Mouse (Mus musculus) thymus, postnatal 36 days (tissue): ENCODE measurements around the gene Fam90a1b.
"Not testable (repeated sequence)": the region's sequence is repeated elsewhere in the genome, so short reads cannot be mapped to it uniquely, and the experiment has no call there.

Experiments
- DNase-seq, 2 experiments: peaks; one replicate each; pipeline ENCODE4 v3.0.0; 2022; ENCODE audit warnings: mixed read lengths in 2 of 2

The Fam90a1b gene

DNA sequence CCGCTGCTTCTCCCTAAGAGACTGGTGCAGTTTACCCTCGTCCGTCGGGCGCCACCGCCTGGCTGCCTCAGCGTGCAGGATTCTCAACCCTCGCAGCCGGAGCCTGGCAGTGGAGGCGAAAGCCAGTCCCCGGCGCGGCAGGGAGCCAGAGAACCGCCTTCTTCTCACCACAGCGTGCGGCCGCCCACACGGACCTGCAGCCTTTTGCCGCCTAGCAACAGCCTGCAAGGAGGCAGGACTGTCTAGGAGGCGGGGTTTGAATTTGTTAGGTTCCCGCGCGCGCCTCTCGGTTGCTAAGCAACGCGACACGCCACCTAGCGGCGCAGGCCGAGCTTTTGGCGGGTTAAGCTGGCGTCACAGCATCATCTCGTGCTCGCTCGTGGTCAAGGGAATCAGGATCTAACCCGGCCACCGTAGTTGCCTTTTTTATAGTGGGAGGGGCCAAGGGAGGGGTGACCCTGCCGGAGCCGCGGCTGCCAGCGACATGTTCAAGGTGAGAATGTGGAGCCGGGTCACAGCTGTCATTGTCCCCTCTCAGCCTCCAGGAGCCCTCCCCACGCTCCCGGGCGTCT is at the start of gene Fam90a1b, which contains the start of gene Apoo:
Gene Fam90a1b, minus strand, starts transcription at position 108 of the 572 bp plus-strand sequence.
Gene Apoo, plus strand, starts transcription at position 448 of the 572 bp plus-strand sequence.
- DNase-seq: peak; percentile 94 to 95

DNA sequence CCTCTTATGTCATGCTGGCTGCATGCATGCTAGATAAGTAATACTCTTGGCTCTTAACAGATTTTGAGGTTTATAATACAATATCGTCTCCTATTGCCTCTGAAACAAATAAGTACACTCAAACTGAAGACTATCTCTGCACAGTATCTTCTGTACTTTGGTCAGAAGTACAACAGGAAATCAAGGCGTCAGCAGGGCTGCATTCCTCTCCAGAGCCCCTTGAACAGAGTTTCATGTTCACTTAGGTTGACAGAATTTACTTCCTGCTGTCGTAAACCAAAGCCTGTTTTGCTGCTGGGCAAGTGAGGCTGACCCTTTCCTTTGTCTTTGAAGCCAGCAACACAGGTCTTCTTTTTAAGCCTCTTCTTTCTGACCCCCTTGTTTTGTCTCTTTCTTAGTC is 42.4 kb upstream of the Fam90a1b start:
- DNase-seq: no peak

DNA sequence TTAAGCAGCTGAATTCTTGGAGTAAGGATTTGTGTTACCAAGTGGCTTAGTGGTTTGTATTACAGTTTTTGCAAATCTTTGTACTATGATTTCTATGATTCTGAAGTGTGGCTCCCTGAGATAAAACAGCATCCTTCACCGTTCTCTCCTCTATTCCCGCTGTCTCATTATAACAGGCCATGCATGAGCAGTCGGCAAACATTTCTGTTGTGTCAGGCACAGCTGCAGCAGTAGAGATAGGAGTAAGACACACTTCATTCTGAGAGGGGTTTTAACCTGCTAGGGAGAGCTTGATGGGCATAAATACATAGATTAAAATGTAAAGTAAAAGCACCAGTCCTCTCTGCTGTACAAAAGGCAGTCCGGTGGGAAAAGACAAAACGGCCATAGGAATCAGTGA is 12.2 kb upstream of the Fam90a1b start:
- DNase-seq: no peak

DNA sequence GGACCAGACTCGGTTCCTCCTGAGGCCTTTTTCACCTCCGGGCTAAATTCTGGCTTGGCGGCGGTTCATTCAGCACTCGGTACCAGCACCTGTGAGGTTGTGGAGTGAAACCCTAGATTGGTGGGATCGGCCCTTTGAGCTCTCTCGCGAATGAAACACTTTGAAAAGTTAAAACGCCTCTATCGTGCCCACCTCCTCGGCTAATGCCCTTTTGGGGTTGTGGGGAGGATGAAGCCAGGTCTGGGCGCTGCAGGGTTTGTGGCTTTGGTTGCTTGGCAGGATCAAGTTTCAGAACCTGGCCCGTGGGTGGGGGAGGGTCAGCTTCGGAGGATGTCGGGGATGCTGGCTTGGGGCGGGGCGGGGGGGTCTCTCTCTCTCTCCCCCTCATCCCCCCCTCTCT is 671 bp upstream of the Fam90a1b start:
- DNase-seq: peak; percentile 28 to 45

DNA sequence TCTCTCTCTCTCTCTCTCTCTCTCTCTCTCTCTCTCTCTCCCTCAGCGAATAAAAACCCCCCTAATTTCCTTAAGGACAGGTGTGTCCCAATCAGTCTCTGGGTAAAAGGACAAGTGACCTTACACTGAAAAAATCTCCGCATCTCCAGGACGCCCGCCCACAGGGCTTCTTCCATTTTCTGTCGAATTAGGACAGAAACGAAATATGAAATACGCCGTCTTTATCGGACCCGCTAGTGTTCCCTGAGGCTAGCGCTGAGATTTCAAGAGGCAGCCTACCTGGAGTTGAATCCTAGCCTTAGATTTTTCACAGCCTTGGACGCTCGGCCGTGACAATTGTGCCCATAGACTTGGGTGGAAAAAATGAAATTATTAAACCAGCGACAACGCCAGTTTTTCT is 548 bp downstream of the Fam90a1b start:
- DNase-seq: peak; percentile 4 to 6

DNA sequence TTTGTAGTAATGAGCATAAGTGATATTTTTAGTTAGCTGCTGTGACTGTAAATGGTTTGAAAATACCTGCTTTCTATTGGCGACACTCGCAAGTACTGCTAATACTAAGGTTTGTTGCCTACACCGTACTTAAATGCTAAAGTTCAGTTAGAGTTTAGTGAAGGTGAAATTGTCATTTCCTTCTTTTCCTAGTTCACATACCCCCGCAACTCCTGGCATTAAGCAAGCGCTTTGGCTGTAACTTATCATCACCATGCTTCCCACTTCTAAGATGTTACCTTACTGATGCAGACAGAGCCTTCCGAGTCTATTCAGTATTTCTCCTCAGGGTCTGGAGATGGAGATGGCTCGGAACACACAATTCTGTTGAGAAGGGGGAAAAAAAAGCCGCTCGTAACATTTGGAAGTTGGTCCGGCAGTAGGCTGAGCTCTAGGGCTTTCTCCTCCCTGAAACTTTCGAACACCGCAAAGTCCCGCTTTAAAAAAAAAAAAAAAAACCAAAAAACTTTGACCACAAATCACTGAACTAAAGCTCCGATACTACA is 1.1 kb downstream of the Fam90a1b start:
- DNase-seq: no peak

DNA sequence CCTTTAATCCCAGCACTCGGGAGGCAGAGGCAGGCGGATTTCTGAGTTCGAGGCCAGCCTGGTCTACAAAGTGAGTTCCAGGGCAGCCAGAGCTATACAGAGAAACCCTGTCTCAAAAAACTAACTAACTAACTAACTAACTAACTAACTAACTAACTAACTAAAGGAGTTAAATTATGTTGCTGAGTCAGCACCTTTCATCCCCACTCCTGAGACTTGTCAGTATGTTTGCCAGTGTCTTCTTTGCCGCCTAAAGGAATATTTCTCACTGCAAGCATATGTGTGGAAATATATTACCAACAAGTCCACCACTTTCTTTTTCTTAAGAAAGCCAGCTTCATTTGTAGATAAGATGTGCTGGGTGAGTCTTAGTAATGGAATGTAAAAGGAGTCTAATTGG is 22.9 kb downstream of the Fam90a1b start:
- DNase-seq: not testable (repeated sequence)

DNA sequence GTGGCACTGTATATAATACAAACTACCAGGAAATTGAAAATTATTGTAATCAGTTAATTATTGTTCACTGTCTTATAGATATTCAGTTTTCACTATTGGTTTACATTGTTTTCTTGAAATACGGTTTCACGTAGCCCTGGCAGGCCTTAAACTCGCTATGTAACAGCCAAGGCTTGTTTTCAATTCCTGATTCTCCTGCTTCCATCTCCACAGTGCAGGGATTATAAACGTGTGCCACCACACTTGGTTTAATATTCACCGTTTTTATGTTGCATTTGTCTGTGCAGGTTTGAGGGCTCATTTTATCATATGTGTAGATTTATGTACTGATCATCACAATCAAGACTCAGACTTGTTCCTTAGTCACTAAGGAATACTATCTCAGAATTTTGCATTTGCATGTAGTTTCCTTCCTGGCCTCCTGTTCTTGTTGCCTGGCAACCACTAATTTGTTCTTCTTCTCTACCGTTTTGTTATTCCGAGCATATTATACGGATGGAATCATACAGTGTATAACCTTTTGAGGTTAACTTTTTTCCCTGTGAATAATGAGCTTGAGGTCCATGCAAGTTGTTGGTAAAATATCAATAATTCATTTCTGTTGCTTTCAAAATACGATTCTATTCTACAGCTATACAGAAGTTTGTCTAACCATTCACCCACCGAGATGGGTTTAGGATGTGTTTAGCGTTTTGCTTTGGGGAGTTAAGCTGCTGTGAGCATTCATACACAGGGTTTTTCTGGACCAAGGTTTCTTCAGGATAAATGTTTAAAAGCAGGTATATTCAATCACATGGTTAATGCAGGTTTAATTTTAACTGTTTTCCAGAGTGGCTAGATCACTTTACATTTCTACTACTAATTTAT is 45.3 kb downstream of the Fam90a1b start:
- no peak for DNase-seq
